Mouse (Mus musculus): ENCODE measurements around the gene Znrf3.
A peak's percentile ranks its signal among the peaks of the same experiment; 100 is the strongest.

Znrf3 gene

GRCm38 (mm10) chr11:5354753-5355152, 89.9 kb downstream of the Znrf3 start:
- Histone ChIP-seq H3K9me3 (ENCODE audit: low read length) (no peaks in the 10 kb centered on the region), H3K4me3 (replicated peaks; ENCODE audit: low read length) (no peak overlapping the region), H3K4me1 (replicated peaks; ENCODE audit: low read depth, low read length) (no peaks in the 10 kb centered on the region), H3K36me3 (ENCODE audit: insufficient read depth, low read length) (no peaks in the 10 kb centered on the region), H3K27me3 (ENCODE audit: insufficient read depth, low read length) (no peaks in the 10 kb centered on the region)
- no peak for TF ChIP-seq NANOG (IDR thresholded peaks at IDR 0.05; ENCODE audit: borderline replicate concordance, low read length)
- TF ChIP-seq POU5F1 (IDR thresholded peaks at IDR 0.05; ENCODE audit: borderline replicate concordance, low read length) = no peak
- TF ChIP-seq CTCF (conservative IDR thresholded peaks at IDR 0.05; ENCODE audit: low read length) = no peak

- H3K9me3 ChIP-seq (ENCODE audit: low read length) = no peaks in the 10 kb centered on the region
- no peaks in the 10 kb centered on the region for H3K27me3 ChIP-seq (ENCODE audit: insufficient read depth, low read length)
- TF ChIP-seq CTCF (conservative IDR thresholded peaks at IDR 0.05; ENCODE audit: low read length) = no peak
- no peak for TF ChIP-seq NANOG (IDR thresholded peaks at IDR 0.05; ENCODE audit: borderline replicate concordance, low read length)
- no peak for TF ChIP-seq POU5F1 (IDR thresholded peaks at IDR 0.05; ENCODE audit: borderline replicate concordance, low read length)
- H3K36me3 ChIP-seq (ENCODE audit: insufficient read depth, low read length) = no peaks in the 10 kb centered on the region
- H3K4me3 ChIP-seq (replicated peaks; ENCODE audit: low read length) = no peak overlapping the region
- H3K4me1 ChIP-seq (replicated peaks; ENCODE audit: low read depth, low read length) = peaks cover 2% of the 10 kb centered on the region
Observed at GRCm38 (mm10) chr11:5353032-5353431, 91.6 kb downstream of the Znrf3 start.

GRCm38 (mm10) chr11:5349483-5349882, 95.2 kb downstream of the Znrf3 start:
- Histone ChIP-seq H3K4me1 (replicated peaks; ENCODE audit: low read depth, low read length) (peaks cover 19% of the 10 kb centered on the region), H3K4me3 (replicated peaks; ENCODE audit: low read length) (no peak overlapping the region), H3K27me3 (ENCODE audit: insufficient read depth, low read length) (no peaks in the 10 kb centered on the region), H3K36me3 (ENCODE audit: insufficient read depth, low read length) (no peaks in the 10 kb centered on the region), H3K9me3 (ENCODE audit: low read length) (no peaks in the 10 kb centered on the region)
- no peak for TF ChIP-seq POU5F1 (IDR thresholded peaks at IDR 0.05; ENCODE audit: borderline replicate concordance, low read length)
- TF ChIP-seq NANOG (IDR thresholded peaks at IDR 0.05; ENCODE audit: borderline replicate concordance, low read length) = no peak

- peaks cover 23% of the 10 kb centered on the region for H3K4me1 ChIP-seq (replicated peaks; ENCODE audit: low read depth, low read length)
- no peaks in the 10 kb centered on the region for H3K27me3 ChIP-seq (ENCODE audit: insufficient read depth, low read length)
- TF ChIP-seq NANOG (IDR thresholded peaks at IDR 0.05; ENCODE audit: borderline replicate concordance, low read length) (0 out of 2 replicates have a peak, but pooled peaks have one; percentile 36), POU5F1 (IDR thresholded peaks at IDR 0.05; ENCODE audit: borderline replicate concordance, low read length) (no peak)
Observed at GRCm38 (mm10) chr11:5346845-5347640, 97.6 kb downstream of the Znrf3 start.

DNA sequence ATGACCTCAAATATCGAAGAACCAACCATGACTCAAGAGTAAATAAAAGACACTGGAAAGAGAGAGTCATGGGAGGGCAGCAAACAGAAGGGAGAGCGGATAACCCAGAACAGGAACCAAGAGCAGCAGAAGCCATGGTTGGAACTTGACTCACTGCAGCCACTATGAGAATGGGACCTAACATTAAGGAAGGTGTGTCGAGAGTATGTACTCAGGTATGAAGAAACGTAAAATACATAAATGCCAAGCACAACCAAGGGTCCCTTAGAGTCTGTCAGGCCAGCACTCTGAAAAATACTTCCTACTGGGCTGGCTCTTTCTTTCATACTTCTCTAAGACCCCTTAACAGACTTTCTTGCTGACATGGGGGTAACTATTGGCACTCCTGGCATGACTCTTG, 100.9 kb downstream of the Znrf3 start:
- H3K9me3 ChIP-seq (ENCODE audit: low read length) = no peaks in the 10 kb centered on the region
- no peaks in the 10 kb centered on the region for H3K27me3 ChIP-seq (ENCODE audit: insufficient read depth, low read length)
- no peak for TF ChIP-seq NANOG (IDR thresholded peaks at IDR 0.05; ENCODE audit: borderline replicate concordance, low read length)
- no peak for TF ChIP-seq POU5F1 (IDR thresholded peaks at IDR 0.05; ENCODE audit: borderline replicate concordance, low read length)
- no peak for TF ChIP-seq CTCF (conservative IDR thresholded peaks at IDR 0.05; ENCODE audit: low read length)
- peaks cover 26% of the 10 kb centered on the region for H3K4me1 ChIP-seq (replicated peaks; ENCODE audit: low read depth, low read length)
- H3K36me3 ChIP-seq (ENCODE audit: insufficient read depth, low read length) = no peaks in the 10 kb centered on the region
- H3K4me3 ChIP-seq (replicated peaks; ENCODE audit: low read length) = no peak overlapping the region

More at GRCm38 (mm10) chr11:5346845-5347640, 97.6 kb downstream of the Znrf3 start:
- Histone ChIP-seq H3K36me3 (ENCODE audit: insufficient read depth, low read length) (no peaks in the 10 kb centered on the region), H3K4me3 (replicated peaks; ENCODE audit: low read length) (no peak overlapping the region), H3K9me3 (ENCODE audit: low read length) (no peaks in the 10 kb centered on the region)

DNA sequence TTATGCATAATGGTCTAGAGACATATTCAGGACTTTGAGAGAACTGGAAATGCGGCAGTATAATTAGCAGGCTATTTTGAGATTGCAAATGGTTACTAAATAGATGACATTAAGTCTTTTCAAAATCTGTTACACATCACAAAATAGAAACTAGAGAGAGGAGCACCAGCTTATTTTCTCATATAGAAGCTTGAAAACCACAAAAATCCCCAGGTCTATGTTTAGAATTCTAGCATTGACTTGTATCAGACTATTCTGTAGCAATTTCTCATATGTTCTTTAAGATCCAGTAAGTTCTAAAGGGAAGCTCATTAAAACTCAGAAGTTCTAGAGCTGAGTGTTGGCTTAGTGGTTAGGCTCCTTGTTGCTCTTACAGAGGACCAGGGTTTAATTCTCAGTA, 104.9 kb downstream of the Znrf3 start:
- no peaks in the 10 kb centered on the region for H3K27me3 ChIP-seq (ENCODE audit: insufficient read depth, low read length)
- TF ChIP-seq NANOG (IDR thresholded peaks at IDR 0.05; ENCODE audit: borderline replicate concordance, low read length) = no peak
- TF ChIP-seq POU5F1 (IDR thresholded peaks at IDR 0.05; ENCODE audit: borderline replicate concordance, low read length) = no peak
- TF ChIP-seq CTCF (conservative IDR thresholded peaks at IDR 0.05; ENCODE audit: low read length) = no peak
- no peaks in the 10 kb centered on the region for H3K9me3 ChIP-seq (ENCODE audit: low read length)
- peaks cover 20% of the 10 kb centered on the region for H3K36me3 ChIP-seq (ENCODE audit: insufficient read depth, low read length)
- H3K4me3 ChIP-seq (replicated peaks; ENCODE audit: low read length) = no peak overlapping the region
- H3K4me1 ChIP-seq (replicated peaks; ENCODE audit: low read depth, low read length) = peaks cover 14% of the 10 kb centered on the region; the same call in 1 of the 2 replicates

DNA sequence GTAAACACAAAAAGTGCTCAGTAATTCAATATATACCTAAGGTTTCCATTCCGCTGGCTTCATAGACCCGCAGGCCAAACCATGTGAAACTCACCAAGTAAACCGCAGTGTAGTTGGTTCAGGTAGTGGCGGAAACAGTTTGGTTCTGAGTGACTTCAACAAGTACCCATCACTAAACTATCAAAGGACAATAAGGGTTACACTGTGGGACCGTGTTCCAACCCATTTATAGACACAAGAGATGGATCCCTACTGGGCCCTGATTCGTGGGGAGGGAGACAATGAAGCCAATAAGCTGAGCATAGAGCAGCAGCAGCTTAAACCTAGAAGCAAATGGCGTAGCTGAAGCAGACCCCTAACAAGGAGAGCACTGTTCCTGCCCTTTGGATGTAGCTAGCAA, 107.8 kb downstream of the Znrf3 start:
- no peak for TF ChIP-seq POU5F1 (IDR thresholded peaks at IDR 0.05; ENCODE audit: borderline replicate concordance, low read length)
- no peak for TF ChIP-seq CTCF (conservative IDR thresholded peaks at IDR 0.05; ENCODE audit: low read length)
- peak; percentile 62; the same call in 1 of the 2 replicates for TF ChIP-seq NANOG (IDR thresholded peaks at IDR 0.05; ENCODE audit: borderline replicate concordance, low read length)
- Histone ChIP-seq H3K27me3 (ENCODE audit: insufficient read depth, low read length) (no peaks in the 10 kb centered on the region), H3K9me3 (ENCODE audit: low read length) (no peaks in the 10 kb centered on the region), H3K4me1 (replicated peaks; ENCODE audit: low read depth, low read length) (peaks cover 7% of the 10 kb centered on the region; the same call in 1 of the 2 replicates), H3K36me3 (ENCODE audit: insufficient read depth, low read length) (peaks cover 29% of the 10 kb centered on the region), H3K4me3 (replicated peaks; ENCODE audit: low read length) (no peak overlapping the region)

DNA sequence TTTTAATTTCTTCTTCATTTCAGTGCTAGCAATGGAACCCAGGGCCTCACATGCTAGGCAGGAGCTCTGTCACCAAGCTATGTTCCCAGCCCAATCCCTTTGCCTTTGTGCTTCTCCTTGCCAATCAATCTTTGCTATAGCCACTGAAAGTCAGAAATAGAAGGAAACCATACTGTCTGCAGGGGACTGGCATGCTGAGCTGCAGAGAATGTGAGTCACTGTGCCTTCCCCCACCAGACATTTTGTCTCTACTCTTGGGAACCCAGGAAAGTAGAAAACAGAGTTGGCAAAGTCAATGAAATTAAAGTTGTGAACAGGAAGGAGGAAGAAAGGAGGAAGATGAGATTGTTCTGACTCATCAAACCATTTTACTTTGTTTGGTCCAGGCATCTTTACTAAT, 108.4 kb downstream of the Znrf3 start:
- Histone ChIP-seq H3K27me3 (ENCODE audit: insufficient read depth, low read length) (no peaks in the 10 kb centered on the region), H3K4me3 (replicated peaks; ENCODE audit: low read length) (no peak overlapping the region), H3K9me3 (ENCODE audit: low read length) (no peaks in the 10 kb centered on the region), H3K36me3 (ENCODE audit: insufficient read depth, low read length) (peaks cover 34% of the 10 kb centered on the region), H3K4me1 (replicated peaks; ENCODE audit: low read depth, low read length) (peaks cover 6% of the 10 kb centered on the region; the same call in 1 of the 2 replicates)
- TF ChIP-seq CTCF (conservative IDR thresholded peaks at IDR 0.05; ENCODE audit: low read length) (no peak), POU5F1 (IDR thresholded peaks at IDR 0.05; ENCODE audit: borderline replicate concordance, low read length) (no peak), NANOG (IDR thresholded peaks at IDR 0.05; ENCODE audit: borderline replicate concordance, low read length) (no peak)

Measured in E14TG2a.4 (cell line).